23 mouse cellular contexts compared by ENCODE assay signal in the genomic region with DNA sequence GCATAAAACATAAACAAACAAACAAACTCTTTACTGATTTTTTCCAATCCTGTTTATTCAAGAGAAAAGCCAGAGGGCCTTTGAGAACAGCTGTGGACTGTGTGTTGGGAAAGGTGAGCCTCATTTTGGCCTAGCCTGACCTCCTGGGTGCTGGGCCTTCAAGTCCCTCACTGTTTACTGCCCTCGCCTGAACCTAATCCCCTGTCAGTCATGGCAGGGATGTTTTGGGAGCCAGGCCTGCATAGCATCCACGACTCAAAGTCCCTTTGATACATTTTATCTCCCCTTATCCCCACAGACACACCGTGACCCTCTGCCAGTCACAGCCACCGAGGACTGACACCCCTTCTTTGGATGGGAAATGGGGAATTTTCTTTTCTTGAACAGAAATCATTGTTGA.
"Had no signal": no experiment of that assay in that cellular context is flagged by ENCODE, and none has a peak within 500 bp of the region (broad histone marks: within the 10 kb centered on the region; RNA-seq: fewer than 3 reads in every experiment).

No protein-coding gene starts in this region.

- H3K9me3 ChIP-seq: kidney, embryonic 15.5 days; limb, embryonic 12.5 days; limb, embryonic 15.5 days; neural tube, embryonic 12.5 days; neural tube, embryonic 15.5 days had no signal

- DNase-seq: kidney, adult 8-10 months; kidney, postnatal 10 days; kidney, postnatal 36 days; layer of hippocampus, postnatal 36 days; liver, postnatal 0 days; lung, embryonic 14.5 days; right cerebral cortex, adult 18-20 months; right cerebral cortex, postnatal 14 days; right cerebral cortex, postnatal 4 days; thymus, adult 2 months; thymus, postnatal 14 days; thymus, postnatal 4 days had no signal

- H3K27me3 ChIP-seq: limb, embryonic 12.5 days; limb, embryonic 15.5 days; neural tube, embryonic 12.5 days; neural tube, embryonic 15.5 days had no signal

- H3K4me3 ChIP-seq: kidney, embryonic 15.5 days; left cerebral cortex, adult 2 months; limb, embryonic 12.5 days; limb, embryonic 15.5 days; neural tube, embryonic 12.5 days; neural tube, embryonic 15.5 days had no signal

- H3K9ac ChIP-seq: kidney, embryonic 15.5 days; limb, embryonic 12.5 days; limb, embryonic 15.5 days; liver, embryonic 14.5 days; liver, postnatal 0 days; lung, embryonic 14.5 days; neural tube, embryonic 12.5 days; neural tube, embryonic 15.5 days had no signal

- ATAC-seq: liver, postnatal 0 days; lung, postnatal 0 days had no signal

- H3K4me2 ChIP-seq: kidney, embryonic 15.5 days; limb, embryonic 12.5 days; limb, embryonic 15.5 days; liver, embryonic 11.5 days; lung, embryonic 14.5 days; neural tube, embryonic 12.5 days; neural tube, embryonic 15.5 days had no signal

- H3K27ac ChIP-seq: kidney, embryonic 15.5 days; left cerebral cortex, adult 2 months; limb, embryonic 12.5 days; limb, embryonic 15.5 days; liver, embryonic 14.5 days; macrophage; neural tube, embryonic 12.5 days; neural tube, embryonic 15.5 days; stomach, postnatal 0 days had no signal

- H3K36me3 ChIP-seq: kidney, embryonic 15.5 days; limb, embryonic 12.5 days; limb, embryonic 15.5 days; neural tube, embryonic 12.5 days; neural tube, embryonic 15.5 days had no signal
